Mouse (Mus musculus): ENCODE data around the gene Aftph.

The Aftph gene

GRCm38 (mm10) chr11:20647902-20648625, 93.3 kb downstream of the Aftph start:
- DNase-seq (ENCODE audit: low read depth, low spot score): peak; percentile 71

- no peak for DNase-seq (ENCODE audit: low read depth, low spot score)
These were observed 94.2 kb downstream of the Aftph start for GRCm38 (mm10) chr11:20646986-20647726.

- DNase-seq (ENCODE audit: low read depth, low spot score): no peak
These were observed 95.2 kb downstream of the Aftph start for GRCm38 (mm10) chr11:20646142-20646541.

- no peak for DNase-seq (ENCODE audit: low read depth, low spot score)
These were observed 95.9 kb downstream of the Aftph start for GRCm38 (mm10) chr11:20645521-20645920.

- no peak for DNase-seq (ENCODE audit: low read depth, low spot score)
These were observed 96.5 kb downstream of the Aftph start for GRCm38 (mm10) chr11:20644872-20645271.

GRCm38 (mm10) chr11:20644166-20644565, 97.2 kb downstream of the Aftph start:
- no peak for DNase-seq (ENCODE audit: low read depth, low spot score)

GRCm38 (mm10) chr11:20643161-20643560, 98.2 kb downstream of the Aftph start:
- no peak for DNase-seq (ENCODE audit: low read depth, low spot score)

- DNase-seq (ENCODE audit: low read depth, low spot score): no peak
These were observed 99.1 kb downstream of the Aftph start for GRCm38 (mm10) chr11:20642321-20642720.

GRCm38 (mm10) chr11:20639918-20640447, 101.4 kb downstream of the Aftph start:
- DNase-seq (ENCODE audit: low read depth, low spot score): peak; percentile 68

- DNase-seq (ENCODE audit: low read depth, low spot score): peak; percentile 75
These were observed 102.5 kb downstream of the Aftph start for GRCm38 (mm10) chr11:20638841-20639240.

GRCm38 (mm10) chr11:20637060-20637459, 104.3 kb downstream of the Aftph start:
- DNase-seq (ENCODE audit: low read depth, low spot score): no peak

GRCm38 (mm10) chr11:20636114-20636513, 105.3 kb downstream of the Aftph start:
- no peak for DNase-seq (ENCODE audit: low read depth, low spot score)

- DNase-seq (ENCODE audit: low read depth, low spot score): no peak
These were observed 105.7 kb downstream of the Aftph start for GRCm38 (mm10) chr11:20635646-20636045.

Data from ES-CJ7 (cell line).